Mouse (Mus musculus) right cerebral cortex, adult 2 months (tissue): ENCODE results near the gene Spam1.

Source experiments
- DNase-seq, 2 experiments: peaks; one replicate each; pipeline ENCODE4 v3.0.0; 2021 to 2022; ENCODE audit warnings: low spot score in 2 of 2

The Spam1 gene

DNA sequence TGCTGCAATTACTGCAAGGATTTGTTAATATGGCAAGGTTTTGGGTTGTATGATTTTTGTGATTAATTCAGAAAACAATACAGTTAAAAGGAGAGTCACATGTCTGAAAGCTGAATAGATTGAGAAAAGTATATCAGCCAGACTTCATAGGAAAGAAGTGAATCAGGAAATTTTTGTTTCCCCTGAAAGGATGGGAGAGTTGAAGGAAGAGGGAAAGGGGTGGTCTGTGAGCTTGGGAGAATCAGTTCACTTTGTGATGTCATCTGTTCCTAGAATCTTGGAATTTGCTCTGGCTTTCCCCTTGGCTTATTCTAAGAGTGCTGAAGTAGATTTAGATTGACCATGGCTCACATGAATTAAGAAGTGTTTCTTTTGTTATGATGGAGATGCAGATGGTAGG, at the start of gene Spam1:
TSS of gene Spam1 (plus strand) at position 301 of the 400 bp plus-strand sequence.
- no peak for DNase-seq

DNA sequence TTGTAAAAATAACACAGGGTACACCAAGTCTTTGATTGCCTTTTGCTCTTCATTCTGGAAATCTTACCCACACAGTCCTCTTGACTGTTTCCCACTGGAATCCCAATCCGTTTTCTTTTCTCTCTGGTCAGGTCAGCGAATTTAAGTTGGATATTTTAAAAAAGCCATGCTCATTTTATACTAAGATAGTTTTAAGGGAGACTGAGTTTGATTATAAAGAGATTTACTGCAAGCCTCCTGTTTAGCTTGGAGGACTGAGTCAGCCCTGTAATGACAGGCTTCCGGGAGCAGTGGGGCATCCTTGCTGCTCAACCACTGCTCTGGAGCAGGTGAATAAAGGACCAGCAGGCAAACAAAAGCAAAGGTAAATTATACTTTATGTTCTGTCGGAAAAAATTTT, 43.0 kb upstream of the Spam1 start, which contains the start of gene Hyal4:
TSS of gene Hyal4 (plus strand) at position 301 of the 400 bp plus-strand sequence.
- no peak for DNase-seq

DNA sequence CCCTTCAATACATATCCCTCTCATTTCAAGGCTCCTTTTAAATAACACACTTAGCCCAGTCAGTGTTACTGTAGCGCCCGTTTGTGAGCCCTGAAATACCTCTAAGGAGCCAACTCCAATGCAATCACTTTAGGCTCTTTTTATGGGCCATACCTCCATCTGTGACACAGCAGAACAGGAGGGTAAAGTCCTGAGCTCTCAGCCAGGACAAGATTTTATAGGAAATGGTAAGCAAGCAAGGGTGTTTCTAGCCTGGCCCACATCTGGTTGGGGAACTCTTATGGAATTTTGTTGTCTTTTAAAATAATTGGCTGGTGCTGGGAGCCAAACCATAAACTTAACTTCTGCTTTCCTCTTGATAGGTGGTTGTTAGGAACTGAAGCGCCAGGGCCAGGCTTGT, 31.7 kb upstream of the Spam1 start:
- no peak for DNase-seq

DNA sequence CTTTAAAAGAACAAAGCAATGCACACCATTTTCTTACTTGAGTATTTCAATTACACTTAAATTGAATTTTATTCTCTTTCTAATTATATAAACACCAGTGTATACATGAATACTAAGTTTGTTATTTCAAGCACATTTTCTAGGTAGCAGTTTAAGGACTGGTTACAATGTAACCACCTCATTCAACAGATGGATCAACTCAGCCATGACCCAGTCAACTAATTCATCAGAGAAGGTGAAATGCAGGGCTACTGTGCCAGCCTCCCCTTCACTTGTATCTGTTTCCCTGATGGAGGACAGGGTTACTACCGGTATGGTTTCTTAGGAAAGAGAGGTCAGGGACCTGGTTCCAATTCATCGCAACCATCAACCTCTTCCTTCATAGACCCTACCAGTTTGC, 24.7 kb upstream of the Spam1 start:
- DNase-seq = no peak

DNA sequence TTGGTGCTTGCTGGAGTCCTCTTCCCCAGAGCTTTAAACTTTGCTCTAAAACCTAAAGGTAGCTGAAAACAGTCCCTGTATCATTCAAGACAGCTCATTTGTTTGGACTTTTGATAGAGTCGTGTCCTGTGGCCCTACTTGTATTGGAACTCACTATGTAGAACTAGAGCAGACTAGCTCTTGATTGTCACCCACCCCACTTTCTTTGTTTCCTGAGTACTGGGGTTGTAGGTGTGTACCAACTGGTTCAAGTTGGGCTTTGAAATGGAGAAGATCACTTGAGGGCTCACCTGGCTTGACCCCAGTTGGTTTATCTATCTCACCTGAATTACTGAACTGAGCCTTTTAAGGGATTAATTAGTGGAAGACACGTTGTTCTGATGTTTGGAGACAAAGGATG, 11.8 kb upstream of the Spam1 start:
- no peak for DNase-seq

DNA sequence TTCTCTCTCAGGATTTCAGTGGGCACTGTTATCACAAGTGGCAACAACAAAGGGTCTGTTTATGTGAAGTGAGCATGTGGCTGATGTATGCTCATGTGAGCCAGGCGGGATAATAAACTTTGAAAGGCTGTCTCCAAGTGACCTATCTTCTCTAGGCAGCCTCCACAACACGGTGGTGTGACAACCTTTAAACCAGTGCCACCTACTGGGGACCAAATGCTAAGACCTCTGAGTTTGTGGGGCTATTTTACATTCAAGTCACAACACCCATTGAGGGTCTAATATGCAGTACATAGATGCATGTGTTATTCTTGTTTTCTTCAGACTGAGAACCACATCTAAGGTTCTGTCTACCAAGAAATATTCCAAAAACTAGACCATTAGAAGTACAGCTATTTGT, 31.1 kb downstream of the Spam1 start:
- no peak for DNase-seq
